Mouse (Mus musculus): ENCODE data around the gene Srxn1.
"Not testable (repeated sequence)": the region's sequence is repeated elsewhere in the genome, so short reads cannot be mapped to it uniquely, and the experiment has no call there.

The Srxn1 gene

DNA sequence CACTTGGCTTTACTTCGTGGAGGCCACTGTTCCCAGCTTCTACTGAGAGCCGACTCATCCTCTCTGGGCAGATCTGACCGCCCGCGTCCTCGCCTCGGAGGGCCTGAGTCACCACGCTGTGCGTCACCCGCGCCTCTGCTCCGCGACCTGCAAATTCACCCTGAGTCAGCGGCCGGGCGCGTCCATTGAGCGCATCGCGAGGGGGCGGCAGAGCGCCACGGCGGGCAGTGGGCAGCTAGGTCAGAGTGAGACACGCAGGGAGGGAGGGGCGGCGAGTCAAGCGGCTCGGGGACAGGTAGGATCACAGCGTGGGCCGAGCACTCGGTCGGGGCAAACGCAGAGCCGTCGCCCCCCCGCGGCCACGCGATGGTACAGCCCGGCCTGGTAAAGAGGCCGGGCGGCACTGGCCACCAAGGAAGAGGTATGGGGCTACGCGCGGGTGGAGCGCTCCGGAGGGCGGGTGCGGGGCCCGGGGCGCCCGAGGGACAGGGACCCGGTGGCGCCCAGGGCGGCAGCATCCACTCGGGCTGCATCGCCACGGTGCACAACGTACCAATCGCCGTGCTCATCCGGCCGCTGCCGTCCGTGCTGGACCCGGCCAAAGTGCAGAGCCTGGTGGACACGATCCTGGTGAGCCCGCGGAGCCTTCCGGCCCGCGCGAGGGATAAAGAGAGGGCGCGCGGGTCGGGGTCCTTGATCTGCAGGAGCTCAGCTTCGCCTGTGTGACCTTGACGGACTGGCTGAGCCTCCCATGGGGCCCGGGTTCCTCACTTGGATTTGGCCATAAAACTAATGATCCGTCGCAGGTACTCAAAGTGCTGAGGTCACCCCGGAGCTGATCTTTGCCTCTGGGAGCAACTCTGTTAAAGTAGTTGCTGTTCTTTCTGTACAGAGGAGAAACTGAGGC lies at the start of gene Srxn1:
Srxn1 (plus strand) TSS at position 199 of the 907 bp plus-strand sequence.
- peak; percentile 79 to 87 for DNase-seq (ENCODE audit: low spot score in 2 of 2)

GRCm38 (mm10) chr2:152056368-152057251 lies 48.7 kb upstream of the Srxn1 start:
- DNase-seq (ENCODE audit: low spot score in 2 of 2): no peak

DNA sequence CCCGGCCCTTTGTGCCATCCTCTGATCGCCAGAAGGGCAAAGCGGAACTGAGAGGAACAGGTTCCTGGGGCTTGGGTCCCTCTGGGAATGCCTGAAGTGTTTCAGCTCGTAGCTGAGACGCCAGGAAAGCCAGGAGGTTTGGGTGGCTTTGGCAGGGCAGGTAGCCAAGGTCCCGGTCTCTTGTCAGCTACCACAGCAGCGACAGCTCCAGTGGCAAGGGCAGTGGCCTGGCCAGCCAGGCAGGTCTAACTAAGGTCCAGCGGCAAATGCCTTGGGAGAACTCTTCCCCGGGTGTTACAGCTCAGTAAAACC lies 48.1 kb upstream of the Srxn1 start:
- no peak for DNase-seq (ENCODE audit: low spot score in 2 of 2)

DNA sequence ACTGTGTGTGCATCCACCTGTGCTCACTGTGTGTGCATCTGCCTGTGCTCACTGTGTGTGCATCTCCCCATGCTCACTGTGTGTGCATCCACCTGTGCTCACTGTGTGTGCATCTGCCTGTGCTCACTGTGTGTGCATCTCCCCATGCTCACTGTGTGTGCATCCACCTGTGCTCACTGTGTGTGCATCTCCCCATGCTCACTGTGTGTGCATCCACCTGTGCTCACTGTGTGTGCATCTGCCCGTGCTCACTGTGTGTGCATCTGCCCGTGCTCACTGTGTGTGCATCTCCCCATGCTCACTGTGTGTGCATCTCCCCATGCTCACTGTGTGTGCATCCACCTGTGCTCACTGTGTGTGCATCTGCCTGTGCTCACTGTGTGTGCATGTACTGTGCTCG lies 42.5 kb upstream of the Srxn1 start:
- DNase-seq (ENCODE audit: low spot score in 2 of 2): not testable (repeated sequence)

- no peak for DNase-seq (ENCODE audit: low spot score in 2 of 2)
Measured at GRCm38 (mm10) chr2:152068660-152069433, 36.5 kb upstream of the Srxn1 start.

- DNase-seq (ENCODE audit: low spot score in 2 of 2): no peak
Measured at GRCm38 (mm10) chr2:152069434-152069786, 35.9 kb upstream of the Srxn1 start.

- no peak for DNase-seq (ENCODE audit: low spot score in 2 of 2)
Measured at GRCm38 (mm10) chr2:152069941-152070340, 35.4 kb upstream of the Srxn1 start.

GRCm38 (mm10) chr2:152074521-152074920 lies 30.8 kb upstream of the Srxn1 start:
- no peak for DNase-seq (ENCODE audit: low spot score in 2 of 2)

DNA sequence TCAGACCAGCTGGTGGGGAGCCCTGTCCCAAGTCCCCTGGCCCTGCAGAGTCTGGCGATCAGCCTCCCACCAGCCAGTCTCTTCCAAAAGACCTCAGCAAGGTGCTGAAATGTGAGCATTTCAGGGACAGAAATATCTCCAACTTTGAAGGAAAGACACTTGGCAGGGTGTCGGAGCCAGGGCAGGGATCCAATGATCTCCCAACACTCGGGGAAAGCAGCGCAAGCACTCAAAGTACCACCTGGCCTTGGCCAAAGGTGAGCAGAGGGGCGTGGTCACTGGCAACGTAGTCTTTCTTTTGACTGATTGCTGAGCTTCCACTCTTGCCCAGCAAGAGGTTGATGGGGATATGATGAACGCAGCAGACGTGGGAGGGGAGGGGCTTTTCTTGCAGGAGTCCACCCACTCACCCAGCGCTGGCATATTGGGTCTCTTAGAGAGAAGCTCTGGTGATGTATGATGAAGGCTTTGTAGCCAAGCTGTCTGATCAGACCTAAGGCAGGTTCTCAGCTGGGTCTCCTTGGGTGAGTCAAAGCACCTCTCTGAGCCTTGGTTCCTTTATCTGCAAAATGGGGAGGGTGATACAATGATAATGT lies 29.9 kb upstream of the Srxn1 start:
- no peak for DNase-seq (ENCODE audit: low spot score in 2 of 2)

GRCm38 (mm10) chr2:152077337-152077736 lies 28.0 kb upstream of the Srxn1 start:
- no peak for DNase-seq (ENCODE audit: low spot score in 2 of 2)

DNA sequence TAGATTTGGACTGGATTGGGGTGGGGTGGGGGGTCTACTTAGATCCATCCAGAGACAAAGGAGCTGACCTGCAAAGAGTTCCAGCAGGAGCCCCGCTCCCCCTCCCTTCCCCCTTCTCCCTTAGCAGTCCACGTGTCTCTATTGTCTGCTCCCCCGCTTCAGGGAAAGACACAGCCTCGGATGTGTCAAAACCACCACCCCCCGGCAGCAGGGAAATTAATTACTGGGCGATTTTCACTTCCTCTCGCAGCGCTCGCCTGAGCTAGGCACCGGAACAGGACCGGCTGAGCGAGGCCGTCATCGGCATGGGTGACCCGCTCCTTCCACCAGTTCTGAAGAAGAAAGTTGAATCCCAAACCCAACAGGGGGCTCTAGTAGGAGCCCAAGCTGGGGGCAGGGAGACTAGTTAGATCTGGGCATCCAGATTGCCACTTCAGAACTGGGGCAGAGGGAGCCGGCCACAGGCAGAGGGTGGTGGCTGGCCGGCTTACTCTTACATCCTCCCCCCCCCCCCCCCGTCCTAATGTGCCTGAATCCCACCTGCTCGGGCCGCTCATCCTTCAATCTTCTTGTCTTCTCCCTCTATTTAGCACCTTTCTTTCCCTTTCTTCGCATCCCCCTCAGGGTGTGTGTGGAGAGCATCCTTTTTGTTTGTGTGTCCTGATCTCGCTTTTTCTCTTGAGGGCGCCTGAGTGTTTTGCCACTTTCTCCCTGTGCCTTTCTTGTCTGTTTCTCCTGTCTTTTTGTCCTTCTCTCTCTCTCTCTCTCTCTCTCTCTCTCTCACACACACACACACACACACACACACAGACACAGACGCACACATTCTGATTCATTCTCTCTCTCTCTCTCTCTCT lies 24.4 kb upstream of the Srxn1 start, which contains the start of gene Scrt2:
Scrt2 (plus strand) TSS at position 845 of the 857 bp plus-strand sequence.
- DNase-seq (ENCODE audit: low spot score in 2 of 2): peak in 1 of 2 experiments; percentile 31

- peak in 1 of 2 experiments; percentile 35 for DNase-seq (ENCODE audit: low spot score in 2 of 2)
Measured at GRCm38 (mm10) chr2:152081641-152082448, 23.5 kb upstream of the Srxn1 start.

- peak in 1 of 2 experiments; percentile 21 for DNase-seq (ENCODE audit: low spot score in 2 of 2)
Measured at GRCm38 (mm10) chr2:152082456-152083285, 22.6 kb upstream of the Srxn1 start.

- DNase-seq (ENCODE audit: low spot score in 2 of 2): peak in 1 of 2 experiments; percentile 13
Measured at GRCm38 (mm10) chr2:152083411-152083810, 21.9 kb upstream of the Srxn1 start.

DNA sequence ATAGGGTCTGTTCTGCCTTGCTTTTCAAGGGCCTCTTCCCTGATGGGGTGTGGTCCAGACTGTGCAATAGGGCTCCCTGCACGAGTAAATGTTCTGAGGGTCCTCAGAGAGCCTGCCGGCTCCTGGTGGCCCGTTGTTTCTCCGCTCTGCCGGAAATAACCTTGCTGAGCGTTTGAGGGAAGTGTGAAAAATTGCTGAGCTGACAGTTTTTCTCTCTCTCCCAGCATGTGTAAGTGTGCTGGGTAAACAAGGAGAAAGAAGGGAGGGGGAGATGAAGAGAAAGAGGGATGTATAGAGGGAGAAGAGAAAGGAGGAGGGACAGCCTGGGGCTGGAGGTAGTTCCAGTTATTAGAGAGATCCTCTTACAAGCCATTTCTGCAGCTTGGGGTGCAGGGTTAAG lies 21.0 kb upstream of the Srxn1 start:
- DNase-seq (ENCODE audit: low spot score in 2 of 2): no peak

- no peak for DNase-seq (ENCODE audit: low spot score in 2 of 2)
Measured at GRCm38 (mm10) chr2:152085414-152085813, 19.9 kb upstream of the Srxn1 start.

- DNase-seq (ENCODE audit: low spot score in 2 of 2): peak in 1 of 2 experiments; percentile 12
Measured at GRCm38 (mm10) chr2:152086451-152086850, 18.9 kb upstream of the Srxn1 start.

DNA sequence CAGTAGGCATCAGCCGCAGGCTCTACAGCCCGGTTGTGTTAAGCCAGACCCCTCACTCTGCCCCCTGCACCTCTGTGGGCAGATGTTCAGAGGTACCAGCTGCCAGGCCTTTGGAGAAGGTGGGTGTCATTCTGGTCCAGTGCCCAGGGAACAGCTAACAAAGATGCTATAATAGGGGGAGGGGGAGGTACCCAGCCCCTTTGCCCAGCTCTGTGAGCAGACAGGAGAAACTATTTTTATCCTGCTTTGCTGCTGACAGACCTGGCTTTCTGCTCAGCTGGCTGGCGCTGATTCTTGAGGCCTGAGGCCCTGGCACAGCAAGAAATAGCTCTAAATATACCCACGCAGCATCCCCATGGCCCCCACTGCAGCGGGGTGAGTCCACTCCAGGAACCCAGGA lies 18.2 kb upstream of the Srxn1 start:
- peak in 1 of 2 experiments; percentile 58 for DNase-seq (ENCODE audit: low spot score in 2 of 2)

- peak in 1 of 2 experiments; percentile 84 for DNase-seq (ENCODE audit: low spot score in 2 of 2)
Measured at GRCm38 (mm10) chr2:152089078-152089477, 16.2 kb upstream of the Srxn1 start.
